Mouse (Mus musculus) ES-E14 (cell line): ENCODE results near the gene Cela1.

Source experiments
- HCFC1 ChIP-seq: IDR thresholded peaks from 2 replicates; pipeline ENCODE4 v1.6.1; 2012; ENCODE audit warnings: low read length, inconsistent platforms, borderline replicate concordance; ENCODE audit not compliant: insufficient read depth
- MAFK ChIP-seq: IDR thresholded peaks from 2 replicates; pipeline ENCODE4 v1.6.1; 2014; ENCODE audit warnings: mild to moderate bottlenecking, low read depth, low read length, inconsistent platforms; ENCODE audit not compliant: insufficient read depth
- ZC3H11A ChIP-seq: IDR thresholded peaks from 2 replicates; pipeline ENCODE4 v1.6.1; 2012; ENCODE audit warnings: low read depth, mild to moderate bottlenecking, inconsistent platforms, low read length, borderline replicate concordance

GRCm38 (mm10) chr15:100670833-100671232 is 16.9 kb downstream of the Cela1 start:
- no peak for TF ChIP-seq ZC3H11A
- no peak for TF ChIP-seq HCFC1
- no peak for TF ChIP-seq MAFK
